In genomic region chr1:156745188-156745810, GRCm38 (mm10) we compare ENCODE assay signal across 13 mouse cellular contexts. TPM values are rescaled to one million over a fixed set of nuclear protein-coding genes. Genes with fewer than 3 reads are reported as not detected.
DNase-seq lines count a peak whose midpoint lies in the region; ATAC-seq and TF ChIP-seq lines count a peak whose summit lies in the region.
"Had no signal": no experiment of that assay in that cellular context is flagged by ENCODE, and none has a peak within 500 bp of the region (broad histone marks: within the 10 kb centered on the region; RNA-seq: fewer than 3 reads in every experiment).

No protein-coding gene starts in this region.

- ATAC-seq in intestine, embryonic 15.5 days: peak; percentile 42; the same call in 1 of the 2 replicates
- ATAC-seq in intestine, postnatal 0 days: no peak
- peak; percentile 57; the same call in 1 of the 2 replicates for ATAC-seq in intestine, embryonic 16.5 days

- peaks cover 2% of the 10 kb centered on the region; the same call in 1 of the 2 replicates for H3K4me1 ChIP-seq in intestine, embryonic 15.5 days (replicated peaks)
- no peaks in the 10 kb centered on the region for H3K4me1 ChIP-seq in intestine, postnatal 0 days (replicated peaks; ENCODE audit: control insufficient read depth, insufficient read depth, low read length)
- H3K4me1 ChIP-seq in intestine, embryonic 16.5 days (ENCODE audit: control insufficient read depth, insufficient read depth, low read length): peaks cover 2% of the 10 kb centered on the region; the same call in 1 of the 2 replicates
- H3K4me1 ChIP-seq in megakaryocyte, embryonic 14.5 days: peaks cover 78% of the 10 kb centered on the region

- H3K36me3 ChIP-seq in intestine, embryonic 15.5 days: no peaks in the 10 kb centered on the region
- H3K36me3 ChIP-seq in intestine, postnatal 0 days (ENCODE audit: control insufficient read depth, insufficient read depth): no peaks in the 10 kb centered on the region
- H3K36me3 ChIP-seq in intestine, embryonic 16.5 days (ENCODE audit: control insufficient read depth, insufficient read depth, low read length): no peaks in the 10 kb centered on the region
- H3K36me3 ChIP-seq in megakaryocyte, embryonic 14.5 days (replicated peaks; ENCODE audit: low read length): peaks cover 11% of the 10 kb centered on the region
- H3K36me3 ChIP-seq: hindbrain, embryonic 13.5 days had no signal

- no peak overlapping the region for H3K9ac ChIP-seq in intestine, embryonic 15.5 days
- H3K9ac ChIP-seq in intestine, postnatal 0 days (ENCODE audit: low read depth, low read length): no peak overlapping the region
- H3K9ac ChIP-seq in intestine, embryonic 16.5 days (ENCODE audit: low read depth, low read length): no peak overlapping the region
- H3K9ac ChIP-seq: hindbrain, embryonic 13.5 days had no signal

- DNase-seq in c-Kit-positive CD71-positive TER-119-negative erythroid progenitor cells, embryonic 14.5 days (ENCODE audit: low read depth): peak; percentile 73
- DNase-seq in ovary, postnatal 36 days (ENCODE audit: low spot score): no peak
- DNase-seq in testis, postnatal 10 days (ENCODE audit: low spot score): no peak
- DNase-seq: adrenal gland, adult 8-10 months; cerebellum, adult 2 months; gastrocnemius, postnatal 10 days; kidney, postnatal 36 days; lung, postnatal 14 days had no signal

- no peak overlapping the region for H3K27ac ChIP-seq in intestine, embryonic 15.5 days
- no peak overlapping the region for H3K27ac ChIP-seq in intestine, postnatal 0 days (ENCODE audit: low read depth, low read length)
- no peak overlapping the region for H3K27ac ChIP-seq in intestine, embryonic 16.5 days (ENCODE audit: low read length)
- H3K27ac ChIP-seq: hindbrain, embryonic 13.5 days had no signal

- H3K4me2 ChIP-seq in intestine, embryonic 15.5 days (replicated peaks): no peak overlapping the region
- no peak overlapping the region for H3K4me2 ChIP-seq in intestine, postnatal 0 days (replicated peaks; ENCODE audit: low read depth)
- H3K4me2 ChIP-seq in intestine, embryonic 16.5 days (ENCODE audit: low read depth, low read length): no peak overlapping the region
- H3K4me2 ChIP-seq: hindbrain, embryonic 13.5 days had no signal

- no peaks in the 10 kb centered on the region for H3K9me3 ChIP-seq in intestine, embryonic 15.5 days
- H3K9me3 ChIP-seq in intestine, postnatal 0 days (ENCODE audit: control insufficient read depth): no peaks in the 10 kb centered on the region
- no peaks in the 10 kb centered on the region for H3K9me3 ChIP-seq in intestine, embryonic 16.5 days (ENCODE audit: control insufficient read depth, low read length)
- peaks cover 8% of the 10 kb centered on the region; the same call in 1 of the 2 replicates for H3K9me3 ChIP-seq in megakaryocyte, embryonic 14.5 days
- H3K9me3 ChIP-seq: hindbrain, embryonic 13.5 days had no signal

- TF ChIP-seq CTCF in intestine, postnatal 0 days (IDR thresholded peaks at IDR 0.05; ENCODE audit: low read depth): no peak

- 83% methylated on average over 7 of the region's 7 CpGs for WGBS in intestine, embryonic 15.5 days
- 80% methylated on average over 7 of the region's 7 CpGs for WGBS in intestine, postnatal 0 days
- WGBS in intestine, embryonic 16.5 days: 78% methylated on average over 7 of the region's 7 CpGs

- no peaks in the 10 kb centered on the region for H3K27me3 ChIP-seq in intestine, embryonic 15.5 days (replicated peaks)
- no peaks in the 10 kb centered on the region for H3K27me3 ChIP-seq in intestine, postnatal 0 days (replicated peaks; ENCODE audit: control insufficient read depth, insufficient read depth, low read length)
- no peaks in the 10 kb centered on the region for H3K27me3 ChIP-seq in intestine, embryonic 16.5 days (replicated peaks; ENCODE audit: control insufficient read depth, insufficient read depth, low read length)
- no peaks in the 10 kb centered on the region for H3K27me3 ChIP-seq in megakaryocyte, embryonic 14.5 days (replicated peaks)

- H3K4me3 ChIP-seq in intestine, embryonic 15.5 days (replicated peaks): no peak overlapping the region
- H3K4me3 ChIP-seq in intestine, postnatal 0 days (ENCODE audit: low read depth, low read length): no peak overlapping the region
- no peak overlapping the region for H3K4me3 ChIP-seq in intestine, embryonic 16.5 days (ENCODE audit: low read length)
- H3K4me3 ChIP-seq in megakaryocyte, embryonic 14.5 days (replicated peaks): peak overlapping the region; percentile 71
- H3K4me3 ChIP-seq: hindbrain, embryonic 13.5 days had no signal

RNA-seq across cellular contexts. Expression of gene Fam20b, which starts 26.4 kb away (rescaled TPM):
- polyA plus RNA-seq in intestine, embryonic 15.5 days (2015; fragmentation: Nextera tagmentation; extraction: Ambion mirVana): 45.5 and 48.0 TPM in 2 replicates
- 35.4 and 36.9 TPM in 2 replicates for polyA plus RNA-seq in intestine, postnatal 0 days (2015; fragmentation: Nextera tagmentation; extraction: Ambion mirVana)
- polyA plus RNA-seq in intestine, embryonic 16.5 days (2015; fragmentation: Nextera tagmentation; extraction: Ambion mirVana): 38.6 and 47.1 TPM in 2 replicates
- polyA plus RNA-seq in megakaryocyte, embryonic 14.5 days (2012; ENCODE audit: insufficient read depth, low replicate concordance): 1.3 and 6.0 TPM in 2 replicates
